Mouse (Mus musculus): ENCODE data around the gene Chac2.
"Not testable (repeated sequence)": the region's sequence is repeated elsewhere in the genome, so short reads cannot be mapped to it uniquely, and the experiment has no call there.

The Chac2 gene

GRCm38 (mm10) chr11:30985877-30986624, at the start of gene Chac2:
TSS of gene Chac2 (minus strand) at chr11:30986350.
- DNase-seq: peak; percentile 95 to 96

DNA sequence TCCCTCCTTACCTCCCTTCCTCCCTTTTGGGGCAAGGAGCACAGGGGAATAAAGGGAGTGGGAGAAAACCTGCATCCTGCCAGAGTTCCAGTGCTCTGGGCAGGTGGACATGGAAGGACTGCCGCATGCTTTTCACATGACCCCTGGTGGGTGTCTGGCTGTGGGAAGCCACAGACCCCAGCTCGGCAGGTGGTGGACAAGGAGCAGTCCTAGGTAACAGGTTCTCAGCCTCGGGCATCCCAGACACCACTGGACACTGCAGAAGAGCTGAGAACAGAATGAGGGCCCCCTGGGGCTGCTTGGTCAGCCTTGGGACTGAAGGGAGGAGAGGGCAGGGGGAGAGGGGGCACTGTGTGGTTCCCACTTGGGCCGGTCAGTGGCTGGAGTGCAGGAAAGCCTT, 48.8 kb upstream of the Chac2 start:
- DNase-seq: no peak

- DNase-seq: not testable (repeated sequence)
Observed at GRCm38 (mm10) chr11:31017466-31017865, 31.3 kb upstream of the Chac2 start.

DNA sequence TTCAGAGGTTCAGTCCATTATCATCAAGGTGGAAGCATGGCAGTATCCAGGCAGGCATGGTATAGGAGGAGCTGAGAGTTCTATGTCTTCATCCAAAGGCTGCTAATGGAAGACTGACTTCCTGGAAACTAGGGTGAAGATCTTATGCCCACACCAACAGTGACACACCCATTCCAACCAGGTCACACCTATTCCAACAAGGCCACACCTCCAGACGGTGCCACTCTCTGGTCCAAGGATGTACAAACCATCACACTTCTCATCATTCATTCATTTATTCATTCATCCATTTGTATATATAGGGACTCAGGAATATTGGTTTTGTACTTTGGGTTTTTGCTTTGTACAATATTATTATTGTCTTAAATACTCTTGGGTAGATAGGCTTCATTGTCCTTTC, 23.5 kb upstream of the Chac2 start:
- DNase-seq: not testable (repeated sequence)

- DNase-seq: peak; percentile 19 to 20
Observed at GRCm38 (mm10) chr11:31001169-31001908, 15.2 kb upstream of the Chac2 start.

GRCm38 (mm10) chr11:31000028-31000427, 13.9 kb upstream of the Chac2 start:
- DNase-seq: no peak

DNA sequence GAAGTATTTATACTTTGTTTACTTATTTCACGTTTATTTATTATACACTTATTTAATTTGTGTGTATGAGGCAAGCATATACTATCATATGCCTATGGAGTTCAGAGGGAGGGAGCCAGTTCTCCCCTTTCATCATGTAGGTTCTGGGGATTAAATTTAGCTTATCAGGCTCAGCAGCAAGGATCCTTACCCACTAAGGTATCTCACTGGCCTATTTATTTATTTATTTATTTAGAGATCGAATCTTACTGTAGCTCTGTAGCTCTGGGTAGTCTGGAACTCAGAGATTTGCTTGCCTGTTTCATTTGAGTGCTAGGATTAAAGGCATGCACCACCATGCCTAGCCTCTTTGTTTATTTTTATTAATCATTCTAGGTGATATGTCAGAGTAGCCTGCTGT, 12.6 kb upstream of the Chac2 start:
- DNase-seq: no peak

GRCm38 (mm10) chr11:30998199-30998598, 12.0 kb upstream of the Chac2 start:
- no peak for DNase-seq

DNA sequence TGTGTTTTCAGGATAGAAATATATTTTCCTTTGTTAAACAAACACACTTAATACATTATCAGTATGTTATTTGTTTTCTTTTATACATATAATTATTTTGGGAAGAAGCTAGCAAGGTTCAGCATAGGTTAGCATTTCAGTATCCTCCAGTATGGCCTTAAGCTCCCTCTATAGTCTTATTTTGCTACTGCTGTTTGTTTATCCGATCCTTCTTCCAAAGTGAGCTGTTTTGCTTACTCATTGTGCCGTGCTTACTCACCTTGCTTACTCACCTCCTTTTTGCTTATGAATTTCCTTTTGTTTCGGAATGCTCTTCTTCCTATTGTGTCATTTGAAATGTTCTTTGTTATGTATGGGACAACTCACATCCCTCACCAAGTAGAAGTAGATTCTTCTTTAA, 10.5 kb upstream of the Chac2 start:
- DNase-seq: no peak

GRCm38 (mm10) chr11:30986625-30987017, 471 bp upstream of the Chac2 start:
- no peak for DNase-seq

GRCm38 (mm10) chr11:30985237-30985636, 913 bp downstream of the Chac2 start:
- DNase-seq: peak in 1 of 2 experiments; percentile 22

- peak; percentile 83 to 86 for DNase-seq
Observed at GRCm38 (mm10) chr11:30954279-30954725, 31.8 kb downstream of the Chac2 start, which contains the start of gene Erlec1. TSS of gene Erlec1 (minus strand) at chr11:30954335.

- DNase-seq: peak; percentile 24 to 39
Observed at GRCm38 (mm10) chr11:30953469-30954154, 32.5 kb downstream of the Chac2 start.

GRCm38 (mm10) chr11:30952829-30953228, 33.3 kb downstream of the Chac2 start:
- DNase-seq: no peak

DNA sequence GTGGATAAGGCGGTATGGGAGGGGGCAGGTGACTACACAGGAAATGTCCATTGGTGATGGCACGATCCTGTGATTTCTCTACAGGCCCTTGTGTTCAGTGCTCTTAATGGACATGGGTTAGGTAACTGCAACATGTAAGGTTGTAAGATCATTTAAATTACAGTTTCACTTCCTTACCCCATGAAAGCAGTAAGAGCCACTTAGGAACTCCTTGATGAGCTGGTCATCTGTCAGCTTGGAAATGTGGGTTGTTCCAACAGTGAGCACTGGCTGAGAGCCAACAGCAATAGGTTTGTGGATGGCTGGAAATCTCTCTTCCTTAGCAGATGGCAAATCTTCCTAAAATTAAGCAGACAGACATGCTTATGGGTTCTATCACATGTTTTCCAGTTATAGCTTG, 42.6 kb downstream of the Chac2 start:
- DNase-seq: no peak

- DNase-seq: no peak
Observed at GRCm38 (mm10) chr11:30928498-30928897, 57.7 kb downstream of the Chac2 start.

DNA sequence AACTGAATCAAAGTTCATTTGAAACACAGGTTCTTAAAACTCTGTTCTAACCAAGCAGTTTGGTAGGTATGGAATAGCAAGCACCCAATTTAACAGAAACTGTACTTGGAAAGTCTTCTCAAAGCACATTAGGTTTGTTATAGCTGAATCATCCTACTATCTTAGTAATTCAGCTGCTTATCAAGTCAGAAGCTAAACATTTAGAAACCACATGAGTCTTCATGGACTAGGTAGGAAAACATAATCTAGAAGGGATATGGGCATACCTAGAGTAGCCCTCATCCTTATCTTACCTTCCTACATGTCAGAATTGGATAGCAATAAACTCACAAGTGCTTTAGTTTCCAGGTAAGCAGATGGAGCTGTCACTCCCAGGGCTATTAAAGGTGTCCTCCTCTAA, 58.1 kb downstream of the Chac2 start:
- DNase-seq: no peak

All from kidney, adult 8-10 months (tissue).